Mouse (Mus musculus): ENCODE data around the gene Etv6.

- TF ChIP-seq CTCF (IDR thresholded peaks at IDR 0.05; ENCODE audit: low read depth, low read length) (no peak), POLR2A (IDR thresholded peaks at IDR 0.05; ENCODE audit: extremely low read depth, insufficient read depth, low read length) (no peak)
Observed at GRCm38 (mm10) chr6:134273884-134274283, 238.4 kb downstream of the Etv6 start.
